Mouse (Mus musculus): ENCODE measurements around the gene Pth1r. TPM values are rescaled to one million over a fixed set of nuclear protein-coding genes. Genes with fewer than 3 reads are reported as not detected.

The Pth1r gene
- total and polyA plus RNA-seq, 3 experiments, result 6.0 to 10.3 (median 7.0) TPM

- Histone ChIP-seq H3K27me3 (ENCODE audit: control insufficient read depth, insufficient read depth, low read length) (peaks cover 3% of the 10 kb centered on the region; the same call in 1 of the 2 replicates), H3K36me3 (ENCODE audit: control insufficient read depth, insufficient read depth, low read length) (no peaks in the 10 kb centered on the region), H3K4me3 (no peak overlapping the region), H3K79me2 (replicated peaks; ENCODE audit: control insufficient read depth, insufficient read depth, low read length) (no peaks in the 10 kb centered on the region), H3K27ac (no peak overlapping the region), H3K4me1 (ENCODE audit: control insufficient read depth, insufficient read depth, low read length) (peaks cover 6% of the 10 kb centered on the region), H3K9ac (ENCODE audit: low read depth, low read length) (no peak overlapping the region)
- 75% methylated on average over 5 of the region's 5 CpGs for WGBS
- intact Hi-C loops (cut with DNase I), result no loop called here
- TF ChIP-seq POLR2A (IDR thresholded peaks at IDR 0.05; ENCODE audit: insufficient read depth, low read depth, low read length), result no peak
- no peak for TF ChIP-seq CTCF (IDR thresholded peaks at IDR 0.05)
- no peak for TF ChIP-seq EP300 (IDR thresholded peaks at IDR 0.05; ENCODE audit: insufficient read depth, low read depth, low read length)
- DNase-seq, result no peak
Measured at GRCm38 (mm10) chr9:110746238-110746637, 707 bp downstream of the Pth1r start.

- Histone ChIP-seq H3K27ac (no peak overlapping the region), H3K79me2 (replicated peaks; ENCODE audit: control insufficient read depth, insufficient read depth, low read length) (no peaks in the 10 kb centered on the region), H3K9ac (ENCODE audit: low read depth, low read length) (no peak overlapping the region), H3K27me3 (ENCODE audit: control insufficient read depth, insufficient read depth, low read length) (peaks cover 3% of the 10 kb centered on the region; the same call in 1 of the 2 replicates), H3K36me3 (ENCODE audit: control insufficient read depth, insufficient read depth, low read length) (no peaks in the 10 kb centered on the region), H3K4me3 (no peak overlapping the region), H3K4me1 (ENCODE audit: control insufficient read depth, insufficient read depth, low read length) (peaks cover 3% of the 10 kb centered on the region; the same call in 1 of the 2 replicates)
- intact Hi-C loops (cut with DNase I), result no loop called here
- TF ChIP-seq CTCF (IDR thresholded peaks at IDR 0.05), result no peak
- no peak for TF ChIP-seq POLR2A (IDR thresholded peaks at IDR 0.05; ENCODE audit: insufficient read depth, low read depth, low read length)
- TF ChIP-seq EP300 (IDR thresholded peaks at IDR 0.05; ENCODE audit: insufficient read depth, low read depth, low read length), result no peak
- WGBS, result 68% methylated on average over 5 of the region's 5 CpGs
- no peak for DNase-seq
Measured at GRCm38 (mm10) chr9:110745752-110746151, 1.2 kb downstream of the Pth1r start.

GRCm38 (mm10) chr9:110743456-110744323 lies 3.3 kb downstream of the Pth1r start:
- intact Hi-C loops (cut with DNase I), result no loop called here
- Histone ChIP-seq H3K4me3 (peak overlapping the region; percentile 61), H3K27me3 (ENCODE audit: control insufficient read depth, insufficient read depth, low read length) (peaks cover 3% of the 10 kb centered on the region; the same call in 1 of the 2 replicates), H3K79me2 (replicated peaks; ENCODE audit: control insufficient read depth, insufficient read depth, low read length) (no peaks in the 10 kb centered on the region), H3K9ac (ENCODE audit: low read depth, low read length) (peak overlapping the region; percentile 70; the same call in 1 of the 2 replicates), H3K36me3 (ENCODE audit: control insufficient read depth, insufficient read depth, low read length) (no peaks in the 10 kb centered on the region), H3K27ac (peak overlapping the region; percentile 55), H3K4me1 (ENCODE audit: control insufficient read depth, insufficient read depth, low read length) (no peaks in the 10 kb centered on the region)
- 14% methylated on average over 57 of the region's 63 CpGs for WGBS
- peak; percentile 53 to 66 for DNase-seq
- TF ChIP-seq EP300 (IDR thresholded peaks at IDR 0.05; ENCODE audit: insufficient read depth, low read depth, low read length) (no peak), CTCF (IDR thresholded peaks at IDR 0.05) (no peak), POLR2A (IDR thresholded peaks at IDR 0.05; ENCODE audit: insufficient read depth, low read depth, low read length) (no peak)

- DNase-seq, result peak; percentile 42 to 63
- TF ChIP-seq POLR2A (IDR thresholded peaks at IDR 0.05; ENCODE audit: insufficient read depth, low read depth, low read length), result no peak
- no peak for TF ChIP-seq CTCF (IDR thresholded peaks at IDR 0.05)
- TF ChIP-seq EP300 (IDR thresholded peaks at IDR 0.05; ENCODE audit: insufficient read depth, low read depth, low read length), result no peak
- Histone ChIP-seq H3K9ac (ENCODE audit: low read depth, low read length) (peak overlapping the region; percentile 55), H3K4me1 (ENCODE audit: control insufficient read depth, insufficient read depth, low read length) (no peaks in the 10 kb centered on the region), H3K79me2 (replicated peaks; ENCODE audit: control insufficient read depth, insufficient read depth, low read length) (no peaks in the 10 kb centered on the region), H3K27ac (peak overlapping the region; percentile 55), H3K36me3 (ENCODE audit: control insufficient read depth, insufficient read depth, low read length) (no peaks in the 10 kb centered on the region), H3K4me3 (peak overlapping the region; percentile 61), H3K27me3 (ENCODE audit: control insufficient read depth, insufficient read depth, low read length) (peaks cover 3% of the 10 kb centered on the region; the same call in 1 of the 2 replicates)
- intact Hi-C loops (cut with DNase I), result no loop called here
- 1% methylated on average over 40 of the region's 49 CpGs for WGBS
Measured at GRCm38 (mm10) chr9:110742951-110743455, 3.9 kb downstream of the Pth1r start.

- Histone ChIP-seq H3K9ac (ENCODE audit: low read depth, low read length) (peak overlapping the region; percentile 66), H3K36me3 (ENCODE audit: control insufficient read depth, insufficient read depth, low read length) (no peaks in the 10 kb centered on the region), H3K27ac (peak overlapping the region; percentile 55), H3K4me3 (peak overlapping the region; percentile 61), H3K4me1 (ENCODE audit: control insufficient read depth, insufficient read depth, low read length) (no peaks in the 10 kb centered on the region), H3K79me2 (replicated peaks; ENCODE audit: control insufficient read depth, insufficient read depth, low read length) (no peaks in the 10 kb centered on the region), H3K27me3 (ENCODE audit: control insufficient read depth, insufficient read depth, low read length) (peaks cover 3% of the 10 kb centered on the region; the same call in 1 of the 2 replicates)
- intact Hi-C loops (cut with DNase I), result no loop called here
- no peak for TF ChIP-seq POLR2A (IDR thresholded peaks at IDR 0.05; ENCODE audit: insufficient read depth, low read depth, low read length)
- no peak for TF ChIP-seq CTCF (IDR thresholded peaks at IDR 0.05)
- TF ChIP-seq EP300 (IDR thresholded peaks at IDR 0.05; ENCODE audit: insufficient read depth, low read depth, low read length), result no peak
- DNase-seq, result peak; percentile 47 to 56
- under 1% methylated on average over 67 of the region's 71 CpGs for WGBS
Measured at GRCm38 (mm10) chr9:110742295-110742950, 4.5 kb downstream of the Pth1r start.

Measured in heart, adult 2 months (tissue).